Mouse (Mus musculus): ENCODE data around the gene Med22.

- TF ChIP-seq EP300 (IDR thresholded peaks at IDR 0.05; ENCODE audit: insufficient read depth, low read depth, low read length) (no peak), POLR2A (IDR thresholded peaks at IDR 0.05; ENCODE audit: insufficient read depth, low read depth, low read length) (no peak)
These were observed 703 bp upstream of the Med22 start for GRCm38 (mm10) chr2:26910994-26911765.
